In genomic region chr17:31519946-31520838, GRCm38 (mm10) we compare ENCODE assay signal across 8 mouse cellular contexts. TPM values are rescaled to one million over a fixed set of nuclear protein-coding genes. Genes with fewer than 3 reads are reported as not detected.
A peak's percentile ranks its signal among the peaks of the same experiment; 100 is the strongest.
DNase-seq lines count a peak whose midpoint lies in the region; ATAC-seq lines count a peak whose summit lies in the region.

Wdr4 (minus strand) TSS chr17:31519980.
Ndufv3 (plus strand) TSS chr17:31520115.

- ATAC-seq in hematopoietic stem cell, adult 5-6 weeks (replicated peaks in 1 of 2; ENCODE audit: insufficient read depth in 1 of 2, low FRiP score in 2 of 2, low TSS enrichment in 1 of 2, low read depth in 1 of 2, poor library complexity in 2 of 2, severe bottlenecking in 2 of 2) = peak; percentile 95 to 98
- ATAC-seq in lung, embryonic 16.5 days (ENCODE audit: low read depth) = peak; percentile 99

- DNase-seq in MEL-GATA-1-ER (ENCODE audit: extremely low read depth, low read depth) = peak; percentile 92
- DNase-seq in cerebellum, adult 8-10 months = peak; percentile 97
- DNase-seq in forelimb bud, embryonic 11.5 days (ENCODE audit: low read depth, low spot score) = peak; percentile 99
- DNase-seq in layer of hippocampus, adult 9-10 months (ENCODE audit: low spot score) = peak; percentile 96
- peak; percentile 93 for DNase-seq in ovary, postnatal 10 days (ENCODE audit: low spot score)
- DNase-seq in thymus, postnatal 10 days (ENCODE audit: low spot score in 2 of 2) = peak; percentile 99

- H3K27ac ChIP-seq in lung, embryonic 16.5 days (ENCODE audit: low read length) = peak within 1 kb of the TSS; percentile 66

- peaks cover 10% of the 10 kb centered on the region for H3K36me3 ChIP-seq in lung, embryonic 16.5 days (ENCODE audit: control insufficient read depth, insufficient read depth, low read length)

- WGBS in lung, embryonic 16.5 days = under 1% methylated on average over 42 of the region's 45 CpGs

- peaks cover 14% of the 10 kb centered on the region for H3K4me1 ChIP-seq in lung, embryonic 16.5 days (replicated peaks; ENCODE audit: control insufficient read depth, insufficient read depth, low read length)

- peak within 1 kb of the TSS; percentile 62 for H3K4me3 ChIP-seq in lung, embryonic 16.5 days (ENCODE audit: low read length)

- H3K9ac ChIP-seq in lung, embryonic 16.5 days (ENCODE audit: low read length) = peak within 1 kb of the TSS; percentile 70

- H3K27me3 ChIP-seq in lung, embryonic 16.5 days (ENCODE audit: control insufficient read depth, insufficient read depth, low read depth, low read length) = no peaks in the 10 kb centered on the region

- H3K9me3 ChIP-seq in lung, embryonic 16.5 days (ENCODE audit: control insufficient read depth, low read length) = no peaks in the 10 kb centered on the region

- H3K4me2 ChIP-seq in lung, embryonic 16.5 days (ENCODE audit: low read depth, low read length) = peak within 1 kb of the TSS; percentile 82

RNA-seq across cellular contexts. Expression of gene Wdr4, which starts in this region (rescaled TPM):
- total RNA-seq in hematopoietic stem cell, adult 5-6 weeks (2017) = 17.9 and 25.9 TPM in 2 replicates
- 28.6 and 33.7 TPM in 2 replicates for polyA plus RNA-seq in lung, embryonic 16.5 days (2015; fragmentation: Nextera tagmentation; extraction: Ambion mirVana)

RNA-seq across cellular contexts. Expression of gene Ndufv3, which starts in this region (rescaled TPM):
- total RNA-seq in hematopoietic stem cell, adult 5-6 weeks (2017) = 127 and 203 TPM in 2 replicates
- polyA plus RNA-seq in lung, embryonic 16.5 days (2015; fragmentation: Nextera tagmentation; extraction: Ambion mirVana) = 253 and 258 TPM in 2 replicates

Comparison
In these comparisons a context has a peak if more than half of its experiments do, and no peak if none do; other contexts are left out.
1. Peak in every context shown above with its lines: DNase-seq, ATAC-seq, H3K4me3 ChIP-seq and H3K27ac ChIP-seq.